Mouse (Mus musculus): ENCODE measurements at regions not wholly inside any gene's neighbourhood (a gene's known extent, or its start where the extent isn't known, plus 50 kb on each side); places are given as distances from the start of the nearest gene placed in this dataset.

DNA sequence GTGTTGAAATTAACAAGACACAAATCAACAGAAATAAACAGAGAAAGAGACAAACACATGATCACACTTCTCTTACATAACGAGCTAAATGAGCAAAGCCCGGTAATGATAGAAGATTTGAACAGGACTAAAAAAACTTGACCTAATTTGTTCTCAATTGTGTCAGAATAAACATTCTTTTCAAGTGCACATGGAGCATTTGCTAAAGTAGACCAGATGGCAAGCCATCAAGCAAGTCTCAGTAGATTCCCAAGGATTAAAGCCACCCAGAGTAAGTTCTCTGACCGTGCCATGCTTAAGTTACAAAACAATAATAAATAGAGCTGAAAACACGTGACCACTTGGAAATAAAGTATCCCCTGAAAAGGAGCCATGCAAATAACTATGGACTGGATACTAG lies 269.9 kb upstream of the Mgmt start:
- Histone ChIP-seq H3K4me1 (replicated peaks) (no peaks in the 10 kb centered on the region), H3K36me3 (no peaks in the 10 kb centered on the region), H3K4me3 (replicated peaks) (no peak overlapping the region), H3K9ac (no peak overlapping the region), H3K9me3 (replicated peaks) (no peaks in the 10 kb centered on the region), H3K27ac (no peak overlapping the region), H3K4me2 (no peak overlapping the region), H3K27me3 (no peaks in the 10 kb centered on the region)
- ATAC-seq (ENCODE audit: low read depth) = no peak
- WGBS (ENCODE audit: insufficient replicate concordance) = 55% methylated on average over 4 of the region's 4 CpGs
- no peak for DNase-seq

DNA sequence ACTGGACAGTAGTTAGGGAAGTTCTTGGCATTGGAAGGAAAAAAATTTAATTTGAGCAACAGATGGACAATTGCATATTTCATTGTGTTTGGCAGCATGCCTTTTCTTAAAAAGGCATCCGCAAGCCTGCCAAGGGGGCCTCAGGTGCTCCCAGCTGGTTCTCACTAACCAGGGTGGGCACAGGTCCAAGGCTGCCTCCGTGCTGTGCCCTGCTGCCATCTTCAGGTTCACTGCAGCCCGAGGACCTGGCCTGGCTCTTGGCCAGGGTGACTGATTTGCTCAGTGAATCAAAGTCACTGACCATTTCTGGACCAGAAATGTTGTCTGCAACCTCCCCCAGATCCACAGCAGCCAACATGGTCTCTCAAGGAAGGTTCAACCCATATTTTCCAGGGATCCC lies 263.3 kb upstream of the Mgmt start:
- no peak overlapping the region for H3K9ac ChIP-seq
- H3K4me3 ChIP-seq (replicated peaks) = no peak overlapping the region
- H3K36me3 ChIP-seq = no peaks in the 10 kb centered on the region
- WGBS (ENCODE audit: insufficient replicate concordance) = 43% methylated on average over 3 of the region's 3 CpGs
- H3K27ac ChIP-seq = no peak overlapping the region
- no peaks in the 10 kb centered on the region for H3K9me3 ChIP-seq (replicated peaks)
- no peaks in the 10 kb centered on the region for H3K27me3 ChIP-seq
- DNase-seq = no peak
- no peak overlapping the region for H3K4me2 ChIP-seq
- no peak for ATAC-seq (ENCODE audit: low read depth)
- no peaks in the 10 kb centered on the region for H3K4me1 ChIP-seq (replicated peaks)

DNA sequence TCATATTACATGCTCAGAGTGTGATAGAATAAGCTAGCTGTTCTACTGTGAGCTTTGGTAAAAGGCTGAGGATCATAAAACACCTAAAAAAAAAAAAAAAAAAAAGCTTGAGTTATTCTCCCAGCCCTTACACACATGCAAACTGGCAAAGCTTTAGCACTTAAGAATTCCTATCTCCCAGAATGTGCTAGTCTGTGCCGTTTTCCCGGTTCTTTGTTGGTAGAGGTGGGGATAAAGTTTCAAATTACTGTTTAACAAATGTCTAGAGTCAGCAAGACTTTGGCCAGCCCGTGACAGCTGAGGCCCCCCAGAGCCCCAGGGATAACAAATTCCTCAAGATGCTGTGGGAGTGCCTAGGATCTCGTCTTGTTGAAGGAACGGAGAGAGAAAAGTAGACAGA lies 254.3 kb upstream of the Mgmt start:
- Histone ChIP-seq H3K27ac (no peak overlapping the region), H3K9me3 (replicated peaks) (no peaks in the 10 kb centered on the region), H3K36me3 (no peaks in the 10 kb centered on the region), H3K4me1 (replicated peaks) (no peaks in the 10 kb centered on the region), H3K4me2 (no peak overlapping the region), H3K9ac (no peak overlapping the region), H3K4me3 (replicated peaks) (no peak overlapping the region), H3K27me3 (no peaks in the 10 kb centered on the region)
- WGBS (ENCODE audit: insufficient replicate concordance) = 40% methylated on average over 5 of the region's 5 CpGs
- ATAC-seq (ENCODE audit: low read depth) = no peak
- no peak for DNase-seq

DNA sequence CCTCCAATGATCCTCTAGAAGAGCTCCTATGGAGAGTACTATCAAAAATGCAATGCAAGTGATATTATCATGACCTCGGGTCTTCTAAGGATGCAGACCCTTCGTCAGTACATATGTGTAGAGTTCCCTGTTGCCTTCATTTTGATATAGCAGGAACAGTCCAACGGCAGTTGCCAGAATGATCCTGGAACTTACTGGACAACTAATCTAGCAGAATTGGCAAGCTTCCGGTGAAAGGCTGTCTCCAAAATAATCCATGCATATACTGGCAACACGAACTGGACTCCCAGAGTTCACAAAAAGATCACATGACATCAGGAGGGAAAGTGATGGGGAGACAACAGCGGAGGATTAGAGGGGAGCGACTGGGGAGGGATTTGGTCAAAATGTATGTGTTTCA lies 253.6 kb upstream of the Mgmt start:
- Histone ChIP-seq H3K4me3 (replicated peaks) (no peak overlapping the region), H3K27ac (no peak overlapping the region), H3K27me3 (no peaks in the 10 kb centered on the region), H3K4me1 (replicated peaks) (no peaks in the 10 kb centered on the region), H3K9ac (no peak overlapping the region), H3K9me3 (replicated peaks) (no peaks in the 10 kb centered on the region), H3K4me2 (no peak overlapping the region), H3K36me3 (no peaks in the 10 kb centered on the region)
- ATAC-seq (ENCODE audit: low read depth) (no peak), DNase-seq (no peak)
- WGBS (ENCODE audit: insufficient replicate concordance) = 58% methylated on average over 7 of the region's 7 CpGs

DNA sequence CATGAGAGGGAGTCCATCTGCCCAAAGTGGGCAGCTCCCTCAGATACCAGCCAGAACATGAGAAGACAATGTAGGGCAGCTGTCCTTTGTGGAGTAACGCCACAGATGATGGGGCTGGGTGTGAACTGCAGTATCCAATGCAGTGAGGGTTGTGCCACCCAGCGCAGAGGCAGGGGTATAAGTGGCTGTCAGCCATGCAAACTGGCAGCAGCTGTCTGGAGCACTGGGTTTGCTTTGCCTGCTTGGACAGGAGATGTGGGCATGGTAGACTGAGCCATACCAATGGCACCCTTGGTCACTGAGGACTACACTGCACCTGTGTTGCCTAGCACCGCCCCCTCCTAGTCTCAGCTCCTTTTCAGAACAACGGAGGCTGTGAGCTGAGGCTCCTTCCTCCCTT lies 244.6 kb upstream of the Mgmt start:
- Histone ChIP-seq H3K4me2 (no peak overlapping the region), H3K4me1 (replicated peaks) (no peaks in the 10 kb centered on the region), H3K9me3 (replicated peaks) (no peaks in the 10 kb centered on the region), H3K27me3 (no peaks in the 10 kb centered on the region), H3K9ac (no peak overlapping the region), H3K27ac (no peak overlapping the region), H3K4me3 (replicated peaks) (no peak overlapping the region), H3K36me3 (no peaks in the 10 kb centered on the region)
- 61% methylated on average over 4 of the region's 4 CpGs for WGBS (ENCODE audit: insufficient replicate concordance)
- ATAC-seq (ENCODE audit: low read depth) (no peak), DNase-seq (no peak)

DNA sequence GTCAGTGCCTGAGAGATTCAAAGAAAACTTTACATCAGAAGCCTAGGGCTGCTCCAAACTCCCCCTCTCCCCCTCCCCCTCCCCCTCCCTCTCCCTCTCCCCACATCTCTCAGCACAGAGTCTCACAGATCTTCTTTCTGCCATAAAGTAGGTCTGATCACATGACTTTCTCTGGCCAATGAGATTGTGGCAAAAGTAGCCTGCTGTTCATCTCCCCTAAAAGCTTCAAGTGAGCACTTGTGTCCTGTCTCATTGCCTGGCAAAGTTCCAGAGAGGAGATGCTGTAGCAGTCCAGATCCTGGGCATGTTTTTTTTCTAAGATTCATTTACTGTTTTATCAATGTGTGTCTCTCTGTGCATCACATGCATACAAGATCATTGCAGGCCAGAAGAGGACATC lies 234.5 kb upstream of the Mgmt start:
- Histone ChIP-seq H3K9ac (no peak overlapping the region), H3K27me3 (no peaks in the 10 kb centered on the region), H3K9me3 (replicated peaks) (no peaks in the 10 kb centered on the region), H3K27ac (no peak overlapping the region), H3K36me3 (no peaks in the 10 kb centered on the region), H3K4me2 (no peak overlapping the region), H3K4me1 (replicated peaks) (no peaks in the 10 kb centered on the region), H3K4me3 (replicated peaks) (no peak overlapping the region)
- no peak for DNase-seq
- no peak for ATAC-seq (ENCODE audit: low read depth)

DNA sequence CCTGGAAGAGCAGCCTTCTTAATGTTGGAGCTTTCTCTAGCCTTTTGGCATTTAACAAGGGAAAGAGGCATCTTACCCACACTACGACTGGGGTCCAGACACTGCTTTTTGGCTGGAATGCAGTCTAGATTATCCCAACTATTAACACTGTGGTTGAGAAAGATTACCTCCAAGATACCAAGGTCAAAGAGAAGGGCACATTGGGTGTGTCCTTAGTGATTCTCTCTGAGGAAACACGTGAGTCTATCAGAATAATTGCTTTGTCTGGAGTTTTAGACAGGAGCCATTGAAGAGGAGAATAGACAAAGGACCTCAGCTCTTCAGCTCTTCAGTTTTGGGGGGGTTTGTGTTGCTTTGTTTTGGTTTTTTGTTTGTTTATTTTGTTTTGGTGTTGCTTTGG lies 234.0 kb upstream of the Mgmt start:
- no peaks in the 10 kb centered on the region for H3K4me1 ChIP-seq (replicated peaks)
- H3K36me3 ChIP-seq = no peaks in the 10 kb centered on the region
- no peak overlapping the region for H3K27ac ChIP-seq
- no peak overlapping the region for H3K4me2 ChIP-seq
- WGBS (ENCODE audit: insufficient replicate concordance) = 46% methylated on average over 2 of the region's 2 CpGs
- no peaks in the 10 kb centered on the region for H3K9me3 ChIP-seq (replicated peaks)
- no peak for DNase-seq
- ATAC-seq (ENCODE audit: low read depth) = no peak
- no peak overlapping the region for H3K9ac ChIP-seq
- no peak overlapping the region for H3K4me3 ChIP-seq (replicated peaks)
- no peaks in the 10 kb centered on the region for H3K27me3 ChIP-seq

DNA sequence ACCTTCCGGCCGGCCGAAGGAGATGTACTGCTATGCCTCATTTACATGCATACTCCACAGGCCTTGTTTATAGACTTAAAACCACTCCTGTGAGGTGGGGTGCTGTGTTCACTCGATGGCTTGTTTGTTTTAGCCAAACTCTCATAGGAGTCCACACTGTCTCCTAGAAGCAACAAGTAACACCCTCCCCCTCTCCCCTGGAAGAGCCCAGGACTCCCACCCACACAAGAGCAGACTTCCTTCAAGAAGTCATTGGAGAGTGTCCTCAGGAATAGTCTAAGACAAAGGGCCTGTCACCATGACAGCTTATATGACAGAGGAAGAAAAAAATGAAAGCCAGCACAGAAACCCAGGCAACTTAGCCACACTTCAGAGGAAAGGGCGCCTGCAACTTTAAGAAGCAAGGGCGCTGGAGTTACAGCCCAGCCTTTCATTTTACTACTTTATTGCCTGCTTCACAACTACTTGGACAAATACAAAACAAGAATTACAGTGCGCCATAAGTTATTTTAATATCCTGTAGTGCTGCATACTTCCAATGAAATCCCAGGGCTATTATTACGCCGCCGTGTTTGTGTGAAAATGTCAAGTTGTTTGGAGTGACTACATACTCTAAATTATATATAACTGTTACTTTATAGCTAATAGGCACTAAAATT lies 229.9 kb upstream of the Mgmt start:
- H3K36me3 ChIP-seq = no peaks in the 10 kb centered on the region
- no peak overlapping the region for H3K4me2 ChIP-seq
- no peaks in the 10 kb centered on the region for H3K9me3 ChIP-seq (replicated peaks)
- no peak for ATAC-seq (ENCODE audit: low read depth)
- H3K27me3 ChIP-seq = no peaks in the 10 kb centered on the region
- DNase-seq = no peak
- 72% methylated on average over 10 of the region's 10 CpGs for WGBS (ENCODE audit: insufficient replicate concordance)
- H3K4me3 ChIP-seq (replicated peaks) = no peak overlapping the region
- no peaks in the 10 kb centered on the region for H3K4me1 ChIP-seq (replicated peaks)
- H3K27ac ChIP-seq = no peak overlapping the region
- H3K9ac ChIP-seq = no peak overlapping the region

DNA sequence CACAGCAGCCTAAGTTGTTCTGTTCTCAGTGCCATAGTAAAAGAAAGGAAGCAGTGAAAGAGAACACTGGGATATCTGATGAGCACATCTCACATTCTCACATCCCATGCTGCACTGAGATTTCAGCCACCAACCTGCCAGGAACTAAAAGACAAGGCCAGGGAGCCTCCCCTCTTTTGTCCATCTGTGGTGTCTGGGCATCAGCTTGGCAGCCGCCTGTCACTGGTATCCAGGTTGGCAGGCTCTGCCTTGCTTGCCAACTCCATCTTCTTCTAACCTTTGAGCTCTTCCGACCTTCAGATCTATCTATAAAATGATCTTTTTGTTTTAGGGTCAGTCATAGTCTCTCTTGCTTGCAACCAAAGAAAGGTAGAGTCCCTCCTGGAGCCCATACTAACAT lies 228.5 kb upstream of the Mgmt start:
- no peaks in the 10 kb centered on the region for H3K27me3 ChIP-seq
- no peaks in the 10 kb centered on the region for H3K9me3 ChIP-seq (replicated peaks)
- ATAC-seq (ENCODE audit: low read depth) = no peak
- no peak overlapping the region for H3K27ac ChIP-seq
- no peak overlapping the region for H3K9ac ChIP-seq
- DNase-seq = no peak
- H3K4me1 ChIP-seq (replicated peaks) = no peaks in the 10 kb centered on the region
- H3K4me2 ChIP-seq = no peak overlapping the region
- 52% methylated on average over 2 of the region's 2 CpGs for WGBS (ENCODE audit: insufficient replicate concordance)
- no peaks in the 10 kb centered on the region for H3K36me3 ChIP-seq
- no peak overlapping the region for H3K4me3 ChIP-seq (replicated peaks)

GRCm38 (mm10) chr7:136666707-136667106 lies 227.7 kb upstream of the Mgmt start:
- H3K4me2 ChIP-seq = no peak overlapping the region
- DNase-seq (no peak), ATAC-seq (ENCODE audit: low read depth) (no peak)
- no peaks in the 10 kb centered on the region for H3K36me3 ChIP-seq
- no peak overlapping the region for H3K9ac ChIP-seq
- H3K9me3 ChIP-seq (replicated peaks) = no peaks in the 10 kb centered on the region
- H3K27ac ChIP-seq = no peak overlapping the region
- H3K27me3 ChIP-seq = no peaks in the 10 kb centered on the region
- H3K4me3 ChIP-seq (replicated peaks) = no peak overlapping the region
- 14% methylated on average over 6 of the region's 6 CpGs for WGBS (ENCODE audit: insufficient replicate concordance)
- H3K4me1 ChIP-seq (replicated peaks) = no peaks in the 10 kb centered on the region

DNA sequence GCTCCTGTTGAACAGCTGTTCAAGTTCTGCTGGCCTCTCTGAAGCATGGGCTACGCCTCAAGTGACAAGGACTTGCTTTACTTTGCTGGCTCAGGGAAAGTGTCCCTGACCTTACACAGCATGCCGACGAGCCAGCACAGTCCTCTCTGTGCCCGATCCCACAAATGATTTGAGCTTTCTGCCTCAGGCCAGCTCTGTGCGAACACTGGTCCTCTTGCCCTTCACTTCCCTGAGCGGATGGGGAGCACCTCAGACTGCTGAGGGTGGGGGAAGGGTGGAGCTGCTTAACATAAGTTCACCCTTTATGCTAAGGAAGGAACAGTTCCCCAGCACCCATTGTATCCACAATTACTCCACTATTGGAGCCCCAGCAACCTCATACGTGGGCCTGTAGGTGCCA lies 223.7 kb upstream of the Mgmt start:
- no peak for ATAC-seq (ENCODE audit: low read depth)
- H3K4me1 ChIP-seq (replicated peaks) = no peaks in the 10 kb centered on the region
- no peak overlapping the region for H3K4me3 ChIP-seq (replicated peaks)
- H3K9me3 ChIP-seq (replicated peaks) = no peaks in the 10 kb centered on the region
- H3K4me2 ChIP-seq = no peak overlapping the region
- no peaks in the 10 kb centered on the region for H3K36me3 ChIP-seq
- no peak overlapping the region for H3K9ac ChIP-seq
- no peaks in the 10 kb centered on the region for H3K27me3 ChIP-seq
- WGBS (ENCODE audit: insufficient replicate concordance) = 53% methylated on average over 7 of the region's 7 CpGs
- DNase-seq = no peak
- H3K27ac ChIP-seq = no peak overlapping the region

GRCm38 (mm10) chr7:136674159-136674558 lies 220.3 kb upstream of the Mgmt start:
- Histone ChIP-seq H3K9ac (no peak overlapping the region), H3K4me1 (replicated peaks) (no peaks in the 10 kb centered on the region), H3K27me3 (no peaks in the 10 kb centered on the region), H3K27ac (no peak overlapping the region), H3K4me3 (replicated peaks) (no peak overlapping the region), H3K4me2 (no peak overlapping the region), H3K36me3 (no peaks in the 10 kb centered on the region), H3K9me3 (replicated peaks) (no peaks in the 10 kb centered on the region)
- no peak for ATAC-seq (ENCODE audit: low read depth)
- 29% methylated on average over 5 of the region's 5 CpGs for WGBS (ENCODE audit: insufficient replicate concordance)
- no peak for DNase-seq
